Mouse (Mus musculus) bone marrow, adult 2 months (tissue): ENCODE measurements around the gene 3110009E18Rik. TPM values are rescaled to one million over a fixed set of nuclear protein-coding genes. Genes with fewer than 3 reads are reported as not detected.
A peak's percentile ranks its signal among the peaks of the same experiment; 100 is the strongest.

Source experiments
- H3K27ac ChIP-seq: fragments of 200-500 bp; 2 replicates; pipeline ENCODE4 v1.5.1; 2012; ENCODE audit warnings: low read depth, mild to moderate bottlenecking, control low read depth, inconsistent platforms, low read length; ENCODE audit not compliant: control insufficient read depth, poor library complexity, insufficient read depth
- H3K4me1 ChIP-seq: fragments of 200-500 bp; 2 replicates; pipeline ENCODE4 v1.6.1; 2011; ENCODE audit warnings: low read length; ENCODE audit not compliant: control insufficient read depth, insufficient read depth
- H3K4me3 ChIP-seq: fragments of 200-500 bp; replicated peaks from 2 replicates; pipeline ENCODE3; 2011; ENCODE audit warnings: mild to moderate bottlenecking, low read depth, low read length, control low read depth; ENCODE audit not compliant: control insufficient read depth
- CTCF ChIP-seq: fragments of 200-500 bp; IDR thresholded peaks from 2 replicates; pipeline ENCODE4 v1.5.1; 2011; ENCODE audit warnings: low read length, control low read depth; ENCODE audit not compliant: control insufficient read depth, insufficient read depth
- POLR2A ChIP-seq: fragments of 200-500 bp; IDR thresholded peaks from 2 replicates; pipeline ENCODE4 v1.6.1; 2011; ENCODE audit warnings: low read depth, mild to moderate bottlenecking, control low read depth, low read length, borderline replicate concordance; ENCODE audit not compliant: control insufficient read depth
- WGBS: fragments of 180-500 bp; shearing (Covaris S2); methylation state at CpG from one replicate; pipeline ENCODE4 v1.1.7; 2018; 5-methylcytosine and 5-hydroxymethylcytosine counted together
- polyA plus RNA-seq: library from polyadenylated mRNA; stranded (reverse); fragments of >200 nt; gene quantifications from 2 replicates; pipeline ENCODE4 v1.2.4, GENCODE M21; 2011; ENCODE audit warnings: low replicate concordance; ENCODE audit not compliant: missing spikeins, insufficient read depth, insufficient read length

Gene 3110009E18Rik
- polyA plus RNA-seq, 1 experiment: 5.6 TPM

DNA sequence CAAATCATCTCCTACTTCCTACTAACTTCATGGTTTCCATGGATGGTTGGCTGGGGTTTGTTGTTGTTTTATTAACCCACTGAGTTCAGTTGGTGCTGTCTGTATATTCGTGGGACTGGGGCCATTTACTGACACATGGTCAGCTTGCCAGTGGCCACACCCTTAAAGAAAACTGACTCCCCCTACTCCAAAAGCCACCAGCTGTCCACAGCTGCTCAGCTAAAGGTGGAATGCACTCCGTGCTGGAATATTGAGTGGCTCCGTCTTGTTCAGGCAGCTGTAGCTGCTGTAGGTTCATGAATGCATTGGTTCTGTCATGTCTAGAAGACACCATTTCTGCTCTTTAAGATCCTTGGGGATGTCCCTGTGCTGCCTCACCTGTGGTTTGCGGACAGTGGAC lies 102.6 kb downstream of the 3110009E18Rik start:
- TF ChIP-seq CTCF (no peak), POLR2A (no peak)

GRCm38 (mm10) chr1:120229723-120230471 lies 108.9 kb downstream of the 3110009E18Rik start:
- H3K27ac ChIP-seq: no peak overlapping the region
- 86% methylated on average over 10 of the region's 10 CpGs for whole genome bisulfite sequencing
- H3K4me3 ChIP-seq: no peak overlapping the region
- H3K4me1 ChIP-seq: no peaks in the 10 kb centered on the region
- TF ChIP-seq POLR2A (no peak), CTCF (no peak)

More for the DNA sequence above, 102.6 kb downstream of the 3110009E18Rik start:
- Histone ChIP-seq H3K27ac (no peak overlapping the region), H3K4me3 (no peak overlapping the region), H3K4me1 (no peaks in the 10 kb centered on the region)
- WGBS: 81% methylated on average over 4 of the region's 4 CpGs

DNA sequence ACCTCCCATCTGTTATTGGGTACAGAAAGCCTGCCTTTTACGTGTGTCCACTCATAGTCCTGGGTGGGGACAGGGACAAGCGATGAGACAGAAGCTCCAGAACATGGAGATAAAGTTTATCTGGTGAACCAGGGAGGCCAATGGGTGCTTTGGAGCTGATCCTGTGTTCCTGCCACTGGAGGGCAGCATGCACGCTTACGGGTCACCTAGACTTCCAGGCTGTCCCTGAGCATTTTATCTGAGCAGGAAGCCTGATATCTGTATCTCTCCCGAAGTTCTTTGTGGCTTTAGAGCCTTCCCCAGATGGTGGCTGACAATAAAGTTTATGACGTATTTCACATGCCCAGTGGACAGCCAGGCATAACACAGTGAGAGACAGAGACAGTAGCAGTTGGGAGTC lies 110.3 kb downstream of the 3110009E18Rik start:
- Histone ChIP-seq H3K4me3 (no peak overlapping the region), H3K27ac (no peak overlapping the region), H3K4me1 (no peaks in the 10 kb centered on the region)
- WGBS: 33% methylated on average over 6 of the region's 6 CpGs
- TF ChIP-seq CTCF (peak; percentile 74), POLR2A (no peak)

DNA sequence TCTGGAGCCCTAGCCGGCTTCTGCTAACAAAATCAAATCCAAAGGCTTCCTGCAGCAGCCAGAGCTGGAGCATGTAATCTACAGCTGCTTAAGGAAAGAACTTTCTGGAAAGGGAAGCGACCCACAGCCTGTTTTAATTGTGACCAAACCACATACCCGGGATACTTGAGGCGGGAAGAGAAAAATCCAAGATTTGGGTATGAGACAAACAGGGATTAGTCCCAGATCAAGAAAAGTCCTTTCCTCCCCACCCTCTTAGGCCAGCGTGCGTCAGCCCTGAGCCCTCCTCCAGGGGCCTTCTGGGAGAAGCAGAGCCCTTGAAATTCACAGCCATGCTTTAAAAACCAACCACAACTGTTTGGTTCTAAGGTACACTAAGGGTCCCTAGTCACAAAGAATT lies 111.2 kb downstream of the 3110009E18Rik start:
- Histone ChIP-seq H3K4me1 (no peaks in the 10 kb centered on the region), H3K27ac (no peak overlapping the region), H3K4me3 (no peak overlapping the region)
- WGBS: 90% methylated on average over 6 of the region's 6 CpGs
- TF ChIP-seq CTCF (no peak), POLR2A (no peak)

GRCm38 (mm10) chr1:120235631-120236215 lies 114.7 kb downstream of the 3110009E18Rik start:
- Histone ChIP-seq H3K4me1 (no peaks in the 10 kb centered on the region), H3K27ac (no peak overlapping the region), H3K4me3 (no peak overlapping the region)
- WGBS: 90% methylated on average over 6 of the region's 6 CpGs
- TF ChIP-seq CTCF (no peak), POLR2A (no peak)

GRCm38 (mm10) chr1:120236424-120236823 lies 115.4 kb downstream of the 3110009E18Rik start:
- WGBS: 90% methylated on average over 14 of the region's 14 CpGs
- no peak overlapping the region for H3K4me3 ChIP-seq
- no peaks in the 10 kb centered on the region for H3K4me1 ChIP-seq
- TF ChIP-seq CTCF (no peak), POLR2A (no peak)
- H3K27ac ChIP-seq: no peak overlapping the region

DNA sequence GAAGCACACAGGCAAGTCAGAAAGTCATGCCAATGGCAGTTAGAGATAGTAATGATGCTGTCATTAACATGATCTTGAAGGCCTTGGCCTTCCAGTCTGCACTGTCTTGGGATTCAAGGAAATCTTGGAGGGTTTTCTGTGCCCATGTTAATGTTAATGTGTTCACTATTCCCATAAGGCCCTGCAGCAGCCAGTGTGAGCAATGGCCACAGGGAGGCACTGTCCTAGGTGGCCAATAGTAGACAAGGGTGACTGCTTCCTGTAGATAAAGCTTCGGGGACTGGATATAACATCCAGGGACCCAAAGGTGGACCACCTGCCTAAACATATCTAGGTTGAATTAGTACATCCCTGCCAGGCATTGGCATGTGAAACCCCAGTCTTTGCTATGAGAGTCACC lies 116.1 kb downstream of the 3110009E18Rik start:
- 75% methylated on average over 1 of the region's 1 CpGs for WGBS
- H3K4me3 ChIP-seq: no peak overlapping the region
- TF ChIP-seq CTCF (peak; percentile 13; the same call in 1 of the 2 replicates), POLR2A (no peak)
- H3K4me1 ChIP-seq: no peaks in the 10 kb centered on the region
- no peak overlapping the region for H3K27ac ChIP-seq

Other genes with a start within 250 kb of the 3110009E18Rik start
- 2.5 and 3.0 TPM in 2 replicates for gene Tmem177, start 208.0 kb upstream of the 3110009E18Rik start, polyA plus RNA-seq
- gene Cfap221, start 124.0 kb upstream of the 3110009E18Rik start, polyA plus RNA-seq: not detected in 2 replicates
- not detected in 2 replicates for gene Sctr, start 114.3 kb upstream of the 3110009E18Rik start, polyA plus RNA-seq
- 2.0 and 5.8 TPM in 2 replicates for gene Tmem37, start 47.1 kb upstream of the 3110009E18Rik start, polyA plus RNA-seq
- gene Dbi, start 109 bp upstream of the 3110009E18Rik start, polyA plus RNA-seq: 90.0 and 137 TPM in 2 replicates
- 9.4 and 16.2 TPM in 2 replicates for gene Steap3, start 151.5 kb downstream of the 3110009E18Rik start, polyA plus RNA-seq
- not detected in 2 replicates for gene C1ql2, start 219.4 kb downstream of the 3110009E18Rik start, polyA plus RNA-seq